Mouse (Mus musculus) heart, embryonic 12.5 days (tissue): ENCODE results near the gene AL732309.1. TPM values are rescaled to one million over a fixed set of nuclear protein-coding genes. Genes with fewer than 3 reads are reported as not detected.
"Not testable (repeated sequence)": the region's sequence is repeated elsewhere in the genome, so short reads cannot be mapped to it uniquely, and the experiment has no call there.

Experiments used
- ATAC-seq: fragments of 200-750 bp; cut with Nextera tagmentation; 2 replicates; pipeline ENCODE4 v1.8.0; 2017; ENCODE audit warnings: moderate TSS enrichment, moderate library complexity; ENCODE audit not compliant: insufficient number of reproducible peaks, low FRiP score
- H3K27ac ChIP-seq: fragments of 300-500 bp; sonication (generic); 2 replicates; pipeline ENCODE4 v1.5.1; 2016; ENCODE audit warnings: mild to moderate bottlenecking, moderate library complexity; ENCODE audit not compliant: poor library complexity, severe bottlenecking
- H3K27me3 ChIP-seq: fragments of 300-500 bp; sonication (generic); replicated peaks from 2 replicates; pipeline ENCODE4 v1.6.1; 2016; ENCODE audit warnings: mild to moderate bottlenecking, moderate library complexity
- H3K36me3 ChIP-seq: fragments of 300-500 bp; sonication (generic); 2 replicates; pipeline ENCODE4 v1.6.1; 2016; ENCODE audit warnings: mild to moderate bottlenecking, moderate library complexity
- H3K4me1 ChIP-seq: fragments of 300-500 bp; sonication (generic); replicated peaks from 2 replicates; pipeline ENCODE4 v1.6.1; 2016; ENCODE audit warnings: mild to moderate bottlenecking
- H3K4me2 ChIP-seq: fragments of 300-500 bp; sonication (generic); 2 replicates; pipeline ENCODE4 v1.6.1; 2016; ENCODE audit warnings: mild to moderate bottlenecking, moderate library complexity
- H3K4me3 ChIP-seq: fragments of 300-500 bp; sonication (generic); 2 replicates; pipeline ENCODE4 v1.5.1; 2016; ENCODE audit warnings: mild to moderate bottlenecking
- H3K9ac ChIP-seq: fragments of 300-500 bp; sonication (generic); 2 replicates; pipeline ENCODE4 v1.6.1; 2016; ENCODE audit warnings: mild to moderate bottlenecking, moderate library complexity
- H3K9me3 ChIP-seq: fragments of 300-500 bp; sonication (generic); replicated peaks from 2 replicates; pipeline ENCODE4 v1.6.1; 2016; ENCODE audit warnings: mild to moderate bottlenecking, moderate library complexity
- WGBS: fragments of 180-500 bp; shearing (Covaris S2); methylation state at CpG from one replicate; pipeline ENCODE4 v1.1.7; 2016; 5-methylcytosine and 5-hydroxymethylcytosine counted together
- polyA plus RNA-seq: library from polyadenylated mRNA; unstranded; fragments of >200 nt; fragmentation: Nextera tagmentation; extraction: Ambion mirVana; gene quantifications from 2 replicates; pipeline ENCODE4 v1.2.1, GENCODE M21; 2016

Gene AL732309.1
- polyA plus RNA-seq, 1 experiment from 2014 or later = 3.2 TPM

- Histone ChIP-seq H3K9ac (no peak overlapping the region), H3K4me2 (peak overlapping the region; percentile 30; the same call in 1 of the 2 replicates), H3K36me3 (peaks cover 27% of the 10 kb centered on the region), H3K4me3 (no peak overlapping the region), H3K4me1 (peaks cover 49% of the 10 kb centered on the region), H3K9me3 (no peaks in the 10 kb centered on the region), H3K27ac (no peak overlapping the region), H3K27me3 (peaks cover 18% of the 10 kb centered on the region)
- WGBS = 58% methylated on average over 6 of the region's 6 CpGs
- no peak for ATAC-seq
Observed at GRCm38 (mm10) chr2:25265897-25266656, 19.4 kb upstream of the AL732309.1 start.

DNA sequence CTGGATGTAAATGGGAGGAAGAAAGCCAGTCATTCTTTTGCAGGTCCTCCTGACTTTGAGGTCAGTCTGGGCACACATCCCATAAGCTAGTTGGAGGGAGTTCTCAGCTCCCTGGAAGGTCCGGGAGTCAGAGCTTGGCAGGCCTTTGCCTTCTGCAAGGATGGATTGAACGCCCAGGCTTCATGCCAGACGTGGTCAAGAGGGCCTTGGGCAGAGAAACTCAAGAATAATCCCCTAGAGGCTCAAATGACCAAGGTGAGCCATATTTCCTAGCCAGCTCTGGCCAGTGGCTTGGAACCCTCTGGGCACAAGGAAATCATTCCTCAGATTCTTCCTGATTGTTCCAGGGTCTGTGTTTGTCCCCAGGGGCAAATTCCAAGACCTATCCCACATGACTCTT, 18.2 kb upstream of the AL732309.1 start:
- WGBS = 66% methylated on average over 3 of the region's 3 CpGs
- Histone ChIP-seq H3K9ac (no peak overlapping the region), H3K4me2 (peak overlapping the region; percentile 93)

GRCm38 (mm10) chr2:25264286-25264660, 17.6 kb upstream of the AL732309.1 start:
- peak overlapping the region; percentile 17; the same call in 1 of the 2 replicates for H3K9ac ChIP-seq
- H3K9me3 ChIP-seq = no peaks in the 10 kb centered on the region
- peak overlapping the region; percentile 77 for H3K4me3 ChIP-seq
- ATAC-seq = no peak
- peaks cover 43% of the 10 kb centered on the region for H3K4me1 ChIP-seq
- peaks cover 18% of the 10 kb centered on the region for H3K27me3 ChIP-seq
- H3K4me2 ChIP-seq = peak overlapping the region; percentile 93
- peaks cover 10% of the 10 kb centered on the region for H3K36me3 ChIP-seq
- WGBS = 77% methylated on average over 5 of the region's 5 CpGs
- H3K27ac ChIP-seq = no peak overlapping the region

More for the DNA sequence above, 18.2 kb upstream of the AL732309.1 start:
- Histone ChIP-seq H3K27me3 (peaks cover 18% of the 10 kb centered on the region), H3K4me3 (no peak overlapping the region), H3K27ac (no peak overlapping the region), H3K9me3 (no peaks in the 10 kb centered on the region), H3K36me3 (peaks cover 16% of the 10 kb centered on the region), H3K4me1 (peaks cover 43% of the 10 kb centered on the region)
- ATAC-seq = no peak

GRCm38 (mm10) chr2:25263623-25264285, 17.1 kb upstream of the AL732309.1 start:
- no peak overlapping the region for H3K27ac ChIP-seq
- no peaks in the 10 kb centered on the region for H3K9me3 ChIP-seq
- H3K9ac ChIP-seq = peak overlapping the region; percentile 74
- H3K27me3 ChIP-seq = peaks cover 18% of the 10 kb centered on the region
- 23% methylated on average over 12 of the region's 12 CpGs for WGBS
- peaks cover 43% of the 10 kb centered on the region for H3K4me1 ChIP-seq
- peak overlapping the region; percentile 77 for H3K4me3 ChIP-seq
- no peak for ATAC-seq
- H3K4me2 ChIP-seq = peak overlapping the region; percentile 93
- H3K36me3 ChIP-seq = 0 out of 2 replicates have a peak, but pooled peaks cover 5% of the 10 kb centered on the region

DNA sequence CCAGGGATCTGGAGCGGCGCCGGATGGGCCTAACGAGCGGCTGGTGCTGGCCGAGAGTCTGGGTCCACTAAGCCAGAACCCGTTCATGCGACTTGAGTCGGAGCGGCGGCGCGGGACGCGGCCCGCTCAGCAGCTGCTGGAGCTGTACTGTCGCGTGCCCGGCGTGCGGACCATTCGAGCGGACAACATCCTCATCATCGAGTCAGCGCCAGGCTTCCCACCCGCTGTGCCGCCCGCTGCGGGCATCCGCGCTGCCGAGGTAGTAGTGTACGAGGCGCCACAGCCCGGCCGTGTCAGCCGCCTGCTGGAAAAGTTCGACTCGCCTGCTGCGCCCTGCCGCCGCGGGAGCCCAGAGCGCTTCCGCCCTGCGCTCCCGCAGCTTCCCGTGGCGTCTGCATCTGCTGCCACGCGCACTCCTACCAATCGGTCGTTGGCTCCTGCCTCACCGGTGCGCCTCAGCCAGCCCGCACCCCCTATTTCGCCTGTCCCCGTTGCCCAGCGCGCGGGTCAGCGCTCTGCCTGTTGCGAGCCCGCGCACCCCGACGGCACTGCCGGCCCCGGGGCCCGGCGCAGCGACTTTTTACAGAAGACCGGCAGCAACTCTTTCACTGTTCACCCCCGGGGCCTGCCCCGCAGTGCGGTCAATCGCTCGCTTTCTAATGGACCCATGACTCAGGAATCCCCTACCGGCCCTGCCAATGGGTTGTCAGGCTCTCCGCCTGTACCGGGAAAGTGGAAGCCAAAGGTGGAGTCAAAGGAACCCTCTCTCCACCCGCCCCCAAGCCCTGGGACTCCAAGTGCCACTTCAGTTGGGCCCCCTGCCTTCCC, 16.3 kb upstream of the AL732309.1 start:
- peaks cover 18% of the 10 kb centered on the region for H3K27me3 ChIP-seq
- no peaks in the 10 kb centered on the region for H3K9me3 ChIP-seq
- WGBS = under 1% methylated on average over 80 of the region's 82 CpGs
- no peaks in the 10 kb centered on the region for H3K36me3 ChIP-seq
- H3K4me2 ChIP-seq = peak overlapping the region; percentile 93
- peak overlapping the region; percentile 74 for H3K9ac ChIP-seq
- H3K4me1 ChIP-seq = peaks cover 43% of the 10 kb centered on the region
- peak overlapping the region; percentile 77 for H3K4me3 ChIP-seq
- H3K27ac ChIP-seq = no peak overlapping the region
- ATAC-seq = peak; percentile 12

- Histone ChIP-seq H3K27me3 (peaks cover 18% of the 10 kb centered on the region), H3K4me2 (peak within 1 kb of the TSS; percentile 93), H3K4me1 (peaks cover 38% of the 10 kb centered on the region), H3K27ac (no peak within 1 kb of the TSS), H3K9ac (peak within 1 kb of the TSS; percentile 74), H3K9me3 (no peaks in the 10 kb centered on the region), H3K36me3 (no peaks in the 10 kb centered on the region), H3K4me3 (peak within 1 kb of the TSS; percentile 77)
- under 1% methylated on average over 39 of the region's 39 CpGs for WGBS
- ATAC-seq = peak; percentile 97
Observed at GRCm38 (mm10) chr2:25262291-25262767, 15.7 kb upstream of the AL732309.1 start, which contains the start of gene Tprn. Tprn (plus strand) TSS chr2:25262618.

DNA sequence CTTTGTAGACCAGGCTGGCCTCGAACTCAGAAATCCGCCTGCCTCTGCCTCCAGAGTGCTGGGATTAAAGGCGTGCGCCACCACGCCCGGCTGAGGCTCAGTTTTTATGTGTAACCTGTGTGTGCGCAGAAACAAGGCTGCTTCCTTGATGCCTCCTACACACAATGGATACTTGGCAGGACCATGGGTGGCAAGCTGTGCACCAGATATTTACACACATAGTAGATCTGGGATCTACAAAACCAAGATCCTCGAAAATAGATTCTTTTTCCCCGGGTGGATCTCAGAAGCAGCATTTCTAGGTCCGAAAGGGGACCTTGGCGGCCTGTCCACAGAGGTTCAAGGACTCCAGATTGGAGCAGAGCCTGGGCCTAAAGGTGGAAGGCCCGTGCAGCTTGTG, 15.2 kb upstream of the AL732309.1 start:
- 45% methylated on average over 12 of the region's 12 CpGs for WGBS
- no peak overlapping the region for H3K27ac ChIP-seq

DNA sequence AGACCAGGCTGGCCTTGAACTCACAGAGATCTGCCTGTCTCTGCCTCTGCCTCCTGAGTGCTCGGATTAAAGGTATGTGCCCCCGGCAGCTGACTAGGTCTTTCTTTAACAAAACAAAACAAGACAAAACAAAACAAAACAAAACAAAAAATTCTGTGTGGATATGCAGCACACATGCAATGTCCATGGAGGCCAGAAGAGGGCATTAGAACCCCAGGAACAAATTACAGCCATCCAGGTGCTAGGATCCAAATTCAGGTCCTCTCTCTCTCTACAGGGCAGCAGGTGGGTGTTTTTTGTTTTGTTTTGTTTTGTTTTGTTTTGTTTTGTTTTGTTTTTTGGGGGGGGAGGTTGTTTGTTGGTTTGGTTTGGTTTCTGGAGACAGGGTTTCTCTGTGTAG, 12.2 kb upstream of the AL732309.1 start:
- ATAC-seq = no peak
- Histone ChIP-seq H3K27me3 (peaks cover 6% of the 10 kb centered on the region), H3K9me3 (no peaks in the 10 kb centered on the region), H3K4me1 (peaks cover 25% of the 10 kb centered on the region), H3K27ac (no peak overlapping the region), H3K36me3 (no peaks in the 10 kb centered on the region), H3K4me3 (no peak overlapping the region), H3K4me2 (no peak overlapping the region), H3K9ac (no peak overlapping the region)
- WGBS = 48% methylated on average over 2 of the region's 2 CpGs

More for the DNA sequence above, 15.2 kb upstream of the AL732309.1 start:
- peak overlapping the region; percentile 77 for H3K4me3 ChIP-seq
- H3K4me2 ChIP-seq = peak overlapping the region; percentile 93
- ATAC-seq = no peak; the same call in 1 of the 2 replicates
- no peaks in the 10 kb centered on the region for H3K9me3 ChIP-seq
- no peak overlapping the region; the same call in 1 of the 2 replicates for H3K9ac ChIP-seq
- peaks cover 18% of the 10 kb centered on the region for H3K27me3 ChIP-seq
- no peaks in the 10 kb centered on the region for H3K36me3 ChIP-seq
- peaks cover 34% of the 10 kb centered on the region for H3K4me1 ChIP-seq

DNA sequence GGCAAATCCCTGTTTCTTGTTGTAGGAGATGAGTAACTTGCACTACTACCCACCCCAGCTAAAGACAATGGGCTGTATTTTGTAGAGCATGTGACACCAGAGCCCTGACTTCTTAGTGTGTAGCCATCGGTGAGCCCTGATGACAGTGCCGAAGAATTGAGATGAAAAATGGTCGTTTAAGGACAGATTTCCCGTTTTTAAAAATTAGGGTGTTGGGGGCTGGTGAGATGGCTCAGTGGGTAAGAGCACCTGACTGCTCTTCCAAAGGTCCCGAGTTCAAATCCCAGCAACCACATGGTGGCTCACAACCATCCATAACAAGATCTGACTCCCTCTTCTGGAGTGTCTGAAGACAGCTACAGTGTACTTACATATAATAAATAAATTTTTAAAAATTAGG, 10.6 kb upstream of the AL732309.1 start:
- not testable (repeated sequence) for H3K4me3 ChIP-seq, H3K4me2 ChIP-seq, H3K36me3 ChIP-seq, ATAC-seq, H3K27me3 ChIP-seq, H3K9ac ChIP-seq, H3K27ac ChIP-seq, H3K9me3 ChIP-seq
- 80% methylated on average over 5 of the region's 5 CpGs for WGBS
- H3K4me1 ChIP-seq = peaks cover 17% of the 10 kb centered on the region

DNA sequence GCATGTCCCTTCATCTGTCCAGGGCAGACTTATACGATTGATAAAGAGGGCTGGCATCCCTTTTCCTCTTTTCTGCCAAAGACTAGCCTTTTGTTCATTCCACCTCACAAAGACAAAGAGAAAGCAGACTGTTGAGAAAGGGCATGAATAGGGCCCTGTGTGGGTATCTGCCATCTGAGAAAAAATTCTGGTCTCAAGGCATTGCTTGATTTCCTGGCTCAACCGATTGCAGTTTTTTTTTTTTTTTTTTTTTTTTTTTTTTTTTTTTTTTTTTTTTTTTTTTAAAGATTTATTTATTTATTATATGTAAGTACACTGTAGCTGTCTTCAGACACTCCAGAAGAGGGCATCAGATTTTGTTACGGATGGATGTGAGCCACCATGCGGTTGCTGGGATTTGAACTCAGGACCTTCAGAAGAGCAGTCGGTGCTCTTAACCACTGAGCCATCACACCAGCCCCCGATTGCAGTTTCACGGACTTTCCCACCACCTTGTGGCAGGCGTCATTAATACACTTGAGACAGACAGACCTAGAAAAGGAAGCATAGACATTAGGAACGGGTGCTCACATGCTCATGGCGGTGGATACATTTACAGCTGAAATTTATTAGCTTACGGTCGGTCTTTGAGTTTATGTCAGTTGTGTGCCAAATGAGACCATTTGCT, 9.9 kb upstream of the AL732309.1 start:
- H3K4me1 ChIP-seq = peaks cover 17% of the 10 kb centered on the region
- not testable (repeated sequence) for H3K27me3 ChIP-seq, H3K9me3 ChIP-seq, H3K27ac ChIP-seq, ATAC-seq
- WGBS = 57% methylated on average over 12 of the region's 12 CpGs
- H3K36me3 ChIP-seq = peaks cover 12% of the 10 kb centered on the region
- peak overlapping the region; percentile 99 for H3K4me2 ChIP-seq
- peak overlapping the region; percentile 71 for H3K4me3 ChIP-seq
- H3K9ac ChIP-seq = peak overlapping the region; percentile 91
